Mouse (Mus musculus) heart, postnatal 0 days (tissue): Measurements from ENCODE around the gene Enox1. TPM values are rescaled to one million over a fixed set of nuclear protein-coding genes. Genes with fewer than 3 reads are reported as not detected.

ENCODE experiments used
- ATAC-seq: fragments of 200-750 bp; cut with Nextera tagmentation; 2 replicates; pipeline ENCODE4 v1.8.0; 2017; ENCODE audit warnings: low read depth, moderate number of reproducible peaks, moderate library complexity; ENCODE audit not compliant: insufficient read depth
- DNase-seq: peaks from one replicate; pipeline ENCODE4 v3.0.0-alpha.2; 2016; ENCODE audit warnings: low spot score
- H3K27ac ChIP-seq: fragments of 300-500 bp; sonication (generic); 2 replicates; pipeline ENCODE4 v1.5.1; 2014; ENCODE audit warnings: low read depth, mild to moderate bottlenecking
- H3K27me3 ChIP-seq: fragments of 300-500 bp; sonication (generic); 2 replicates; pipeline ENCODE4 v1.6.1; 2014; ENCODE audit warnings: low read length, mixed read lengths; ENCODE audit not compliant: control insufficient read depth, insufficient read depth
- H3K36me3 ChIP-seq: fragments of 300-500 bp; sonication (generic); replicated peaks from 2 replicates; pipeline ENCODE4 v1.6.1; 2014; ENCODE audit warnings: low read length, mixed read lengths; ENCODE audit not compliant: control insufficient read depth, insufficient read depth
- H3K4me1 ChIP-seq: fragments of 300-500 bp; sonication (generic); 2 replicates; pipeline ENCODE4 v1.6.1; 2014; ENCODE audit warnings: antibody characterized with exemption; ENCODE audit not compliant: control insufficient read depth, insufficient read depth
- H3K4me2 ChIP-seq: fragments of 300-500 bp; sonication (generic); 2 replicates; pipeline ENCODE4 v1.6.1; 2014; ENCODE audit warnings: low read depth, mild to moderate bottlenecking, low read length, moderate library complexity
- H3K4me3 ChIP-seq: fragments of 300-500 bp; sonication (generic); 2 replicates; pipeline ENCODE4 v1.5.1; 2014; ENCODE audit warnings: low read depth, low read length
- H3K9ac ChIP-seq: fragments of 300-500 bp; sonication (generic); replicated peaks from 2 replicates; pipeline ENCODE4 v1.6.1; 2014; ENCODE audit warnings: low read depth, low read length, mixed read lengths
- H3K9me3 ChIP-seq: fragments of 300-500 bp; sonication (generic); replicated peaks from 2 replicates; pipeline ENCODE4 v1.6.1; 2016; ENCODE audit warnings: low read length; ENCODE audit not compliant: control insufficient read depth
- CTCF ChIP-seq: IDR thresholded peaks from 2 replicates; pipeline ENCODE4 v1.5.1; 2016; ENCODE audit warnings: antibody characterized with exemption, control low read depth, low read depth
- EP300 ChIP-seq: IDR thresholded peaks from 2 replicates; pipeline ENCODE4 v1.6.1; 2016; ENCODE audit warnings: antibody characterized with exemption, low read depth
- WGBS: fragments of 180-500 bp; shearing (Covaris S2); extraction: QIAGEN DNeasy Blood & Tissue Kit; methylation state at CpG from one replicate; pipeline ENCODE4 v1.1.7; 2014; 5-methylcytosine and 5-hydroxymethylcytosine counted together
- polyA plus RNA-seq: library from polyadenylated mRNA; unstranded; fragments of >200 nt; fragmentation: Nextera tagmentation; extraction: Ambion mirVana; gene quantifications from 2 replicates; pipeline ENCODE4 v1.2.1, GENCODE M21; 2015
- total RNA-seq: library from RNA; depleted of rRNA; stranded (reverse); fragments of >200 nt; gene quantifications from 2 replicates; pipeline ENCODE4 v1.2.3, GENCODE M21; 2014; ENCODE audit warnings: low replicate concordance

Gene Enox1
- total and polyA plus RNA-seq, 2 experiments from 2014 or later, result 0.83 to 2.6 TPM

DNA sequence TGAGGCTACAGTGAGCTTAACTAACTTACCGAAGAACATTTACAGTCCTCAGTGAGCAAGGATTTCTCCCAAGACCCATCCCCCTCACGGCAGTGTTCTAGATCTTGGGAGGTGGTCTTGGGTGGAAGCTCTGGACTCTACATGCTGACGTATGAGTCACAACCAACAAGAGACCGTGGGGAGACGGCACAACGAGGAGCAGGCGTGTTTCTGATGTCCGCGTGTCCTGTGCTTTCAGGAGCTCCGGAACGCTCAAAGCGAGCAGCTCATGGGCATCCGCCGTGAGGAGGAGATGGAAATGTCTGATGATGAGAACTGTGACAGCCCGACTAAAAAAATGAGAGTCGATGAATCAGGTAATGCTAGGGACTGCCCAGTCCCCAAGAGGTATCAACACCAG, 458.6 kb downstream of the Enox1 start:
- no peak for DNase-seq
- Histone ChIP-seq H3K9ac (no peak overlapping the region), H3K9me3 (no peaks in the 10 kb centered on the region), H3K4me1 (0 out of 2 replicates have a peak, but pooled peaks cover 3% of the 10 kb centered on the region), H3K4me3 (no peak overlapping the region), H3K36me3 (no peaks in the 10 kb centered on the region), H3K4me2 (no peak overlapping the region), H3K27me3 (no peaks in the 10 kb centered on the region), H3K27ac (no peak overlapping the region)
- TF ChIP-seq EP300, result no peak
- 91% methylated on average over 16 of the region's 16 CpGs for WGBS
- no peak for ATAC-seq

- 0 out of 2 replicates have a peak, but pooled peaks cover 3% of the 10 kb centered on the region for H3K4me1 ChIP-seq
- no peak for ATAC-seq
- no peaks in the 10 kb centered on the region for H3K9me3 ChIP-seq
- H3K27me3 ChIP-seq, result no peaks in the 10 kb centered on the region
- H3K27ac ChIP-seq, result no peak overlapping the region
- no peak overlapping the region for H3K9ac ChIP-seq
- H3K36me3 ChIP-seq, result no peaks in the 10 kb centered on the region
- no peak overlapping the region for H3K4me2 ChIP-seq
- TF ChIP-seq CTCF (no peak), EP300 (no peak)
- WGBS, result 68% methylated on average over 6 of the region's 6 CpGs
- H3K4me3 ChIP-seq, result no peak overlapping the region
- no peak for DNase-seq
Observed at GRCm38 (mm10) chr14:77617250-77617649, 460.7 kb downstream of the Enox1 start.

GRCm38 (mm10) chr14:77618131-77618805, 461.7 kb downstream of the Enox1 start:
- WGBS, result 54% methylated on average over 13 of the region's 13 CpGs
- no peak for ATAC-seq
- H3K4me2 ChIP-seq, result no peak overlapping the region
- TF ChIP-seq EP300 (no peak), CTCF (no peak)
- H3K9me3 ChIP-seq, result no peaks in the 10 kb centered on the region
- H3K27ac ChIP-seq, result no peak overlapping the region
- H3K9ac ChIP-seq, result no peak overlapping the region
- H3K27me3 ChIP-seq, result no peaks in the 10 kb centered on the region
- H3K36me3 ChIP-seq, result no peaks in the 10 kb centered on the region
- no peak for DNase-seq
- H3K4me1 ChIP-seq, result 0 out of 2 replicates have a peak, but pooled peaks cover 3% of the 10 kb centered on the region
- H3K4me3 ChIP-seq, result no peak overlapping the region

DNA sequence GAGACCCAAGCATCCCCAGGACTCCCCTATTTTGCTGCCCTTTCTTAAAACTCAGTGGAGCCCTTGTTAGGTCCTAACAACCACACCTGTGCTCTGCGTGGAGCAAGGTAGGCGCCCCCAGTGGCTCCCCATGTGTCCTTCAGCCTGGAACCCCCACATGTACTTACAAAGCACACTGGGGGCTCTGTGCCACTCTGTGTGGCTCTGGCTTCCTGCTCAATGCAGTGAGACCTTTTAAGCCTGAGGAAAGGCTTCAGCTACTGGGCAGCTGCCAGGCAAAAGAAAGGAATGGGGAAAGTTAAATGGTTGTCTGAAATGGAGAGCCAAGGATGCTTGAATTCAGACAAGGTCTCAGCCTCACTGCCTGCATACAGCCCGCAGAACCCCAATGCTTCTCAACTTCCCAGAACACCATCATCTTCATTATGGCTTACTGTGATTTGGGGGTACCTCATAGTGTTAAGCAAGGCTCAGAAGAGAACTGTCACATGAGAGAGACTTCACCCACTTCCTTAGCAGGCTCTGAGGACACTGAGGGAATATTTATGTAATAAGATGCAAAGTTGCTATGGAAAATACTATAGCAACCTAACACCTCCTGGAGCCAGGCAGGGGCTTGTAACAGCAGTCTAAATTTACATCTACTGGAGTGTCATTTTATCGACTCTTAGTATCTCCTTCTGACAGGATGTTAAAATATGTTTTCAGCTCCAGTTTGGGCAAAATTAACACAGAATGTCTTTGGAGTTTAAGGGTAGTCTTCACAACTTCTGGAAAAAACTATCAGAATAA, 465.1 kb downstream of the Enox1 start:
- H3K9ac ChIP-seq, result no peak overlapping the region
- H3K9me3 ChIP-seq, result no peaks in the 10 kb centered on the region
- TF ChIP-seq CTCF, result no peak
- no peak for TF ChIP-seq EP300
- H3K4me1 ChIP-seq, result peaks cover 9% of the 10 kb centered on the region
- no peak overlapping the region for H3K4me3 ChIP-seq
- H3K27ac ChIP-seq, result no peak overlapping the region
- 68% methylated on average over 4 of the region's 4 CpGs for WGBS
- H3K27me3 ChIP-seq, result no peaks in the 10 kb centered on the region
- DNase-seq, result no peak
- ATAC-seq, result no peak
- no peak overlapping the region for H3K4me2 ChIP-seq
- H3K36me3 ChIP-seq, result no peaks in the 10 kb centered on the region

DNA sequence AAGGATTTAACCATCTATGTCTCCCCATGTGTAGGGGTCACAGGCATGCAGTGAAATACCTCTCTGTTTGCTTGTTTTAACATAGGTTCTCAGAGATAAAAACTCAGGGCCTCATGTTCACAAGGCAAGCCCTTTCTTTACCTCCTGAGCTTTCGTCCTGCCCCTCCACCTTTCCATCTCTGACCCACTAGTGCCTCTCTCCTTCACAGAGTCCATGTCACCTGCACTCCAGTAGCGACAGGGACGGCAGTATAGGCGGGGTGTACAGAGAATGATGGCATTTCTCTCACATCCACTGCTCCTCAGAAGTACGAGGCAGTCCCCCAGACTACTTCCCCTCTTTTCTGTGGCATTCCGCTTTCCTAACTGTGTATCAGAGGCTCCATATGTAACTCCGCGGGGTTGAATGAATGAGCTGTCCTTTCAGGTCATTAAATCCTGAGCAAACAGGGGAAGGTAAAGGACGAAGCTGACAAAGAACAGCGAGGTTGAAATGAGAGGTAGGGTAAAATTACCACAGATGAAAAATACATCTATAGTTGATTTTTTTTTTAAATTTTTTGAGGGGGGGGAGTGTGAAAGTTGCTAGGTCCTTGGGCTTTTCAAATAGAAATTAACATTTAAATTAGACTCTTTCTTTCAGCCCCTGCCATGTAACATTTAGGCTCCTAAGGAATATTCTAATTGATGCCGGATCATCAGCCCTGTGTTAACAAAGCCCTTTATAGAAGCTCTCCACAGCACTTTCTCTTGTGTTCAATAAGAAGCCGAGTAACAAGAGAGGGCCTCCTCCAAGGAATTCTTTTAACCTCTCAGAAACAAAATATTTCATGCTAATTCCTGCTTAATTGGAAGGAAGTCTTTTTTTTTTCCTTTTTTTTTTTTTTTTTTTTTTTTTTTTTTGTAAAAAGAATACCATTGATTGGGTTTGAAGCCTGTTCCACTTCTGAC, 470.3 kb downstream of the Enox1 start:
- ATAC-seq (no peak), DNase-seq (no peak)
- TF ChIP-seq EP300, result no peak
- TF ChIP-seq CTCF, result no peak
- Histone ChIP-seq H3K4me1 (peaks cover 12% of the 10 kb centered on the region), H3K9ac (no peak overlapping the region), H3K4me3 (no peak overlapping the region), H3K36me3 (no peaks in the 10 kb centered on the region), H3K4me2 (no peak overlapping the region), H3K9me3 (no peaks in the 10 kb centered on the region), H3K27ac (no peak overlapping the region), H3K27me3 (no peaks in the 10 kb centered on the region)
- 88% methylated on average over 12 of the region's 12 CpGs for WGBS
